Mouse (Mus musculus) heart, embryonic 11.5 days (tissue): ENCODE results near the gene Pacsin2. TPM values are rescaled to one million over a fixed set of nuclear protein-coding genes. Genes with fewer than 3 reads are reported as not detected.
"Not testable (repeated sequence)": the region's sequence is repeated elsewhere in the genome, so short reads cannot be mapped to it uniquely, and the experiment has no call there.

Source experiments
- ATAC-seq: fragments of 200-750 bp; cut with Nextera tagmentation; replicated peaks from 2 replicates; pipeline ENCODE4 v1.8.0; 2017; ENCODE audit warnings: moderate library complexity; ENCODE audit not compliant: insufficient number of reproducible peaks, low FRiP score, low TSS enrichment
- H3K27ac ChIP-seq: fragments of 300-500 bp; sonication (generic); 2 replicates; pipeline ENCODE4 v1.5.1; 2014; ENCODE audit warnings: mild to moderate bottlenecking, low read depth, low read length
- H3K27me3 ChIP-seq: fragments of 300-500 bp; sonication (generic); 2 replicates; pipeline ENCODE4 v1.6.1; 2014; ENCODE audit warnings: mild to moderate bottlenecking, low read length, mixed read lengths; ENCODE audit not compliant: control insufficient read depth, insufficient read depth
- H3K36me3 ChIP-seq: fragments of 300-500 bp; sonication (generic); 2 replicates; pipeline ENCODE4 v1.6.1; 2014; ENCODE audit warnings: mild to moderate bottlenecking, low read length, moderate library complexity, mixed read lengths; ENCODE audit not compliant: control insufficient read depth, insufficient read depth
- H3K4me1 ChIP-seq: fragments of 300-500 bp; sonication (generic); 2 replicates; pipeline ENCODE4 v1.6.1; 2014; ENCODE audit warnings: low read length; ENCODE audit not compliant: control insufficient read depth, insufficient read depth
- H3K4me2 ChIP-seq: fragments of 300-500 bp; sonication (generic); 2 replicates; pipeline ENCODE4 v1.6.1; 2014; ENCODE audit warnings: mild to moderate bottlenecking, moderate library complexity
- H3K4me3 ChIP-seq: fragments of 300-500 bp; sonication (generic); 2 replicates; pipeline ENCODE4 v1.5.1; 2014; ENCODE audit warnings: low read depth, low read length
- H3K9ac ChIP-seq: fragments of 300-500 bp; sonication (generic); 2 replicates; pipeline ENCODE4 v1.6.1; 2014; ENCODE audit warnings: mild to moderate bottlenecking, low read depth, low read length, moderate library complexity
- H3K9me3 ChIP-seq: fragments of 300-500 bp; sonication (generic); replicated peaks from 2 replicates; pipeline ENCODE4 v1.6.1; 2016; ENCODE audit warnings: low read length; ENCODE audit not compliant: control insufficient read depth
- WGBS: fragments of 180-500 bp; shearing (Covaris S2); extraction: QIAGEN DNeasy Blood & Tissue Kit; methylation state at CpG from one replicate; pipeline ENCODE4 v1.1.7; 2014; ENCODE audit not compliant: insufficient replicate concordance; 5-methylcytosine and 5-hydroxymethylcytosine counted together
- polyA plus RNA-seq: library from polyadenylated mRNA; unstranded; fragments of >200 nt; fragmentation: Nextera tagmentation; extraction: Ambion mirVana; gene quantifications from 2 replicates; pipeline ENCODE4 v1.2.1, GENCODE M21; 2014

Pacsin2 gene
- polyA plus RNA-seq, 1 experiment from 2014 or later: 55.0 TPM

DNA sequence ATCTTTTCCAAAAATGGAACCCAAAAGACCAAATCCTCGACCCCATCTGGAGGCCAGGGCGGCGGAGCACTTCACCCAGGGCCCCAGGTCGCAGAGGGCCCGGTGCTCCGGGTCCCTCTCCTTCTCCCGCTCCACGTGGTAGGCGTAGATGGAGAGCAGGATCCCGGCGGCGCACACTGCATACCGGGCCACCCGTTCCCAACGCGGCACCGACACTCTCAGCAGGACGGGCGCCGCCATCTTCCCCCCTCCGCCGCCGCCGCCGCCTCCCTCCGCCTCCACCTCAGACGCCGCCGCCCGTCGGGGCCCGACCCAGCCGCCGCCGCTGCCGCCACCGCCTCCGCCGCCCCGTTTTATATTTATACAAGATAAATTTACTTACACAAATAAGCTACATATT, 58.5 kb downstream of the Pacsin2 start:
- 78% methylated on average over 16 of the region's 40 CpGs for WGBS
- H3K9me3 ChIP-seq, H3K4me2 ChIP-seq, H3K36me3 ChIP-seq, H3K4me3 ChIP-seq, H3K27me3 ChIP-seq, H3K9ac ChIP-seq, H3K27ac ChIP-seq: not testable (repeated sequence)
- peaks cover 43% of the 10 kb centered on the region for H3K4me1 ChIP-seq
- ATAC-seq: 0 out of 2 replicates have a peak, but pooled peaks have one; percentile 43

GRCm38 (mm10) chr15:83404008-83404407, 60.4 kb downstream of the Pacsin2 start:
- no peak for ATAC-seq
- H3K27ac ChIP-seq: no peak overlapping the region
- H3K4me3 ChIP-seq: no peak overlapping the region
- H3K4me2 ChIP-seq: no peak overlapping the region
- H3K36me3 ChIP-seq: no peaks in the 10 kb centered on the region
- WGBS: 84% methylated on average over 3 of the region's 3 CpGs
- no peaks in the 10 kb centered on the region for H3K27me3 ChIP-seq
- H3K9ac ChIP-seq: no peak overlapping the region
- no peaks in the 10 kb centered on the region for H3K9me3 ChIP-seq
- H3K4me1 ChIP-seq: peaks cover 32% of the 10 kb centered on the region

- Histone ChIP-seq H3K4me3 (no peak overlapping the region), H3K27me3 (no peaks in the 10 kb centered on the region), H3K9me3 (no peaks in the 10 kb centered on the region), H3K9ac (no peak overlapping the region), H3K36me3 (no peaks in the 10 kb centered on the region), H3K27ac (no peak overlapping the region), H3K4me1 (peaks cover 28% of the 10 kb centered on the region), H3K4me2 (no peak overlapping the region)
- 73% methylated on average over 5 of the region's 5 CpGs for WGBS
- no peak for ATAC-seq
These were observed 61.4 kb downstream of the Pacsin2 start for GRCm38 (mm10) chr15:83403016-83403415.

DNA sequence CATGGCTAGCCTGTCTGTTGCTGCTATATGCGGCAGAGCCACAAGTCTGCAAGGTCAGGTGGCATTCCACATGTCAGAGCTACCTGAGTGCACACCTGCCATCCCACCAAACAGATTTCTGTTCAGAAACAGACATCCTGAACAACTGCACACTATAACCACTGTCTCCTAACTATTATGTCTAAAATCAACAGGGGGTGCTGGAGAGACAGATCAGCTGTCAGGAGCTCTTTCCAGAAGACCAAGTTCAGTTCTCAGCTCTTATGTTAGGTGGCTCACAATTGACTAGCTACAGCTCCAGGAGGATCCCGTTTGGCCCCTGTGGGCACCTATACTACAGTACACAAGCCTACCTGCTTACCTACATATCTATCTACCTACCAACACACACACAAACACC, 71.7 kb downstream of the Pacsin2 start:
- Histone ChIP-seq H3K4me1 (no peaks in the 10 kb centered on the region), H3K9ac (no peak overlapping the region), H3K4me2 (no peak overlapping the region), H3K4me3 (no peak overlapping the region), H3K9me3 (no peaks in the 10 kb centered on the region), H3K27ac (no peak overlapping the region), H3K36me3 (peaks cover 13% of the 10 kb centered on the region), H3K27me3 (no peaks in the 10 kb centered on the region)
- 78% methylated on average over 2 of the region's 2 CpGs for WGBS
- no peak for ATAC-seq

DNA sequence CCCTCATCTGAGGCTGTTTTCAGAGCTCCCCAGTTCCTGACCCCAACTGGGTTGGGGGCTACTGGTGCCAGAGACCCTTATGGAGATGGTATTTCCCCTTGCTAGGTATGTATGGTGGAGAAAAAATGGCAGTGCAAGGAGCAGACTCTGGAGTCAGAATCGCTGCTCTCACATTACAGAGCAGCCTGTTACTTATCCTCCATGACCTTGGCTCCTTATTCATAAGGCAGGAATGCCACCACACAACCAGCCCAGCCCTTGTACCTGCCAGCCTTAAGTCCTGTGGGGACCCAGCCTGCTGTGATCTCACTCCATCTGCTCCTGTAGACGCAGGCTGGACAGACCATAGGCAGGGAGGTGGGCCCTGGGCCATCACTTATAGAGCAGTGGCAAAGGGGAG, 76.5 kb downstream of the Pacsin2 start:
- Histone ChIP-seq H3K4me3 (no peak overlapping the region), H3K27me3 (no peaks in the 10 kb centered on the region), H3K9me3 (no peaks in the 10 kb centered on the region), H3K36me3 (peaks cover 23% of the 10 kb centered on the region), H3K4me1 (no peaks in the 10 kb centered on the region), H3K27ac (no peak overlapping the region), H3K9ac (no peak overlapping the region), H3K4me2 (no peak overlapping the region)
- ATAC-seq: no peak
- WGBS: 83% methylated on average over 2 of the region's 2 CpGs

GRCm38 (mm10) chr15:83383633-83384032, 80.8 kb downstream of the Pacsin2 start:
- ATAC-seq: no peak
- H3K27me3 ChIP-seq: no peaks in the 10 kb centered on the region
- WGBS: 77% methylated on average over 2 of the region's 2 CpGs

DNA sequence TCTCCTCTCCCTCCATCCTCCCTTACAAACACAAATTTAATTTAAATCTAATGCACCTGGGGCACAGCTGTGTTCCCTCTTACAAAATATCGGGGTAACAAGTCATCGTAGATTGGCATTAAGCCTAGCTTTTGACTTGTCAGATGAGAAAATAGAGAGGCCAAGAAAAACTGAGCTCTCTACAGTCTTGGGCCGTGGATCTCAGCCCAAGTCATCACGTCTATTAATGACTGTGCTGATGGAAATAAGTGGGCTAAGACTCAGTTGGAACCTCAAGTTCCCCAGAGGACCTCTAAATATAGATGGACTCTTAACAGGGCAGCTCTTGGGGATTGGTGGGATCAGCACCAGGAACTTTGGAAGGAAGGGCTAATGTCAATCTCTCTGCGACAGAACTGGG, 81.3 kb downstream of the Pacsin2 start:
- WGBS: 84% methylated on average over 5 of the region's 5 CpGs
- Histone ChIP-seq H3K9me3 (no peaks in the 10 kb centered on the region), H3K36me3 (peaks cover 22% of the 10 kb centered on the region), H3K27me3 (no peaks in the 10 kb centered on the region), H3K27ac (no peak overlapping the region), H3K4me1 (no peaks in the 10 kb centered on the region), H3K4me2 (no peak overlapping the region), H3K4me3 (no peak overlapping the region), H3K9ac (no peak overlapping the region)
- no peak for ATAC-seq

More at GRCm38 (mm10) chr15:83383633-83384032, 80.8 kb downstream of the Pacsin2 start:
- Histone ChIP-seq H3K9me3 (no peaks in the 10 kb centered on the region), H3K4me2 (no peak overlapping the region), H3K9ac (no peak overlapping the region), H3K4me3 (no peak overlapping the region), H3K27ac (no peak overlapping the region), H3K4me1 (no peaks in the 10 kb centered on the region), H3K36me3 (peaks cover 24% of the 10 kb centered on the region)

DNA sequence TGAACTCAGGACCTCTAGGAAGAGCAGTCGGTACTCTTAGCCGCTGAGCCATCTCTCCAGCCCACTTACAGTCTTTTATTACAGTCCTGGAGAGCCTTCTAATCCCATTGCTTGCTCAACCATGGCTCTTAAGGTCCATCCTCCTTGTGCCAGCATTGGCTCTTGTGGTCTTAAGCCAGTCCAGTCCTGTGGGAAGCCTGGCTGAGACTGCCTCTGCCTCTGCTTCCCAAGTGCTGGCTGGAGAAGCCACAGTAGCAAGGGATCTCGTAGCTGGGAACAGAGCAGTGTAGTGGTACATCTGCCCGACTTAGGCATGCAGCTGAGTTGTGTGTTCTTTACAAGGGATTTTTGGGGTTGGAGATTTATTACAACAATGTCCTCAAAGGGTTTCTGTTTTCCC, 81.9 kb downstream of the Pacsin2 start:
- ATAC-seq: no peak
- no peak overlapping the region for H3K4me2 ChIP-seq
- H3K9ac ChIP-seq: no peak overlapping the region
- H3K36me3 ChIP-seq: peaks cover 22% of the 10 kb centered on the region
- no peaks in the 10 kb centered on the region for H3K27me3 ChIP-seq
- H3K4me1 ChIP-seq: no peaks in the 10 kb centered on the region
- WGBS: 91% methylated on average over 4 of the region's 4 CpGs
- no peak overlapping the region for H3K4me3 ChIP-seq
- H3K27ac ChIP-seq: no peak overlapping the region
- no peaks in the 10 kb centered on the region for H3K9me3 ChIP-seq

DNA sequence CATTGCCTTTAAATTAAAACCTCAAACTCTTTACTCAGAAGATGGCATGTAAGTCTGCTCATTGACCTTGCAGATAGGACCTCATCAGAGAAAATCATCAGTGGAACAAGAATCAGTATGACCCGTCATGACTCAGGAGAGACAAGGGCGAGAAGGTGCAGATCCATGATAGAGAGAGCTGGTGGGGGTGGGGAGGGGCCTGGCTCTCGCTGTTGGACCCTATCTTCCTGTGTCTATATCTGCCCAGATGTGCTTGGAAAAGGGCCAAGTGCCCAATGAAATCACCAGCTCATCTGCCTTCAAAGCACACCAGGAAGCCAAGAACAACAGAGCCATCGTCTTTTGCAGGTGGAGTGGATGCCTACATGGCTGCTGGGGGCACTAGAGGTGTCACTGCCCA, 87.3 kb downstream of the Pacsin2 start:
- 53% methylated on average over 4 of the region's 4 CpGs for WGBS
- Histone ChIP-seq H3K4me1 (peaks cover 7% of the 10 kb centered on the region; the same call in 1 of the 2 replicates), H3K36me3 (peaks cover 13% of the 10 kb centered on the region)

More for the DNA sequence above, 87.3 kb downstream of the Pacsin2 start:
- H3K27me3 ChIP-seq: no peaks in the 10 kb centered on the region
- no peak for ATAC-seq
- no peak overlapping the region for H3K4me3 ChIP-seq
- no peak overlapping the region for H3K9ac ChIP-seq
- H3K4me2 ChIP-seq: no peak overlapping the region
- no peaks in the 10 kb centered on the region for H3K9me3 ChIP-seq
- H3K27ac ChIP-seq: no peak overlapping the region
